Mouse (Mus musculus) neutrophil, adult 65 days (primary cell): ENCODE data around the gene Zfp715. TPM values are rescaled to one million over a fixed set of nuclear protein-coding genes. Genes with fewer than 3 reads are reported as not detected.

Experiments
- total RNA-seq: library from RNA; stranded (reverse); gene quantifications from 2 replicates; pipeline ENCODE4 v1.2.4, GENCODE M21; 2023

Gene Zfp715
- total RNA-seq, result 18.1 and 26.7 TPM in 2 replicates

DNA sequence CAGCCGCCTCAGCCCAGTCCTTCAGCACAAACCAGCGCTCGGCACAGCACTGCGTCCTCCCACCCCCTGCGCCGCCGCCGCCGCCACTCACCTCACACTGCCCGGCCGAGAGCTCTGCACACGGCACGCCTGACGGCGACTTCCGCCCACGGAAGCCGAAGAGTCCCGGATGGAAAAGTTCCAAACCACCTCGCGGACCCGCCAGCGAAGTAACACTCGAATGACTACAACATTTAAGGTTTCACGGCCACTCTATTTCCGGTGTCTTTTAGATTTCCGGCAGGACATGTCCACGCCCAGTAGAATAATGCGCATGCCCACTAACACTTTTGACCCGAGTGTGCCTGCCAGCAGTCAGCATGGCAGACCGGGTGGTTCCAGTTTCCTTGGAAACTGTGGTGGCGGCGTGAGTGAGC lies at the start of gene Zfp715:
TSS of gene Zfp715 (minus strand) at position 282 of the 416 bp plus-strand sequence.

DNA sequence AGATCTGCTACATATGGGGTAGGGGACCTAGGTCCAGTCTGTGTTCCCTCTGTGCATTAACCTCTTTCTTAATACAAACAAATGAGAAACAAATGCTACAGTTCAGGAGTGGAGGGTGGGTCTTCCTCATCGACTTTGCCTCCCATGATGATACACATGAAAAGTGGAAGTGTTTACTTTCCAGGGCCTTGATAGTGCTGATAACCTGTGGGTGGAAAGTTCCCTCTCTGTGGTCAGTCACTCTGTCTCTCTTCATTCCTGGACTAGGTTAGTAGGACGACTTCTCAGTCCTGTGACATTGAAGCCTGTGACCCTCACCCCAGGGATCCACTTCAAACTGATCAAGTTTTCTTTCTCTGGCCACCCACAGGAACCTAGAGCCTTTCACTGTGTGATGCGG lies 38.1 kb upstream of the Zfp715 start, which contains the start of gene Siglecf:
TSS of gene Siglecf (plus strand) at position 188 of the 400 bp plus-strand sequence.

Other genes starting within 250 kb of the Zfp715 start
- 0.95 TPM in 1 of 2 replicates, not detected in the other for gene Zfp936, start 199.1 kb downstream of the Zfp715 start, total RNA-seq
- gene Siglecf, start 38.0 kb upstream of the Zfp715 start, total RNA-seq, result 9.6 and 11.8 TPM in 2 replicates
- gene Siglecg, start 94.9 kb upstream of the Zfp715 start, total RNA-seq, result 61.1 and 72.3 TPM in 2 replicates
- gene Lim2, start 114.4 kb upstream of the Zfp715 start, total RNA-seq, result not detected in 2 replicates
- gene Nkg7, start 123.8 kb upstream of the Zfp715 start, total RNA-seq, result 18.8 and 33.1 TPM in 2 replicates
- not detected in 2 replicates for gene Cldnd2, start 127.5 kb upstream of the Zfp715 start, total RNA-seq
- gene Etfb, start 130.8 kb upstream of the Zfp715 start, total RNA-seq, result 51.2 and 76.8 TPM in 2 replicates
- not detected in 2 replicates for gene Gm45233, start 130.8 kb upstream of the Zfp715 start, total RNA-seq
- gene Vsig10l, start 149.9 kb upstream of the Zfp715 start, total RNA-seq, result 9.9 and 11.4 TPM in 2 replicates
- gene Iglon5, start 176.8 kb upstream of the Zfp715 start, total RNA-seq, result not detected in 2 replicates
- gene 4931406B18Rik, start 192.6 kb upstream of the Zfp715 start, total RNA-seq, result 0.98 TPM in 1 of 2 replicates, not detected in the other
- gene Cd33, start 231.1 kb upstream of the Zfp715 start, total RNA-seq, result 529 and 701 TPM in 2 replicates
- 3.1 and 3.6 TPM in 2 replicates for gene Zfp658, start 249.0 kb upstream of the Zfp715 start, total RNA-seq